Mouse (Mus musculus): ENCODE data around the gene Enox1.

The Enox1 gene

GRCm38 (mm10) chr14:77456066-77456465 is 299.5 kb downstream of the Enox1 start:
- in situ Hi-C loops (cut with MboI), result no loop called here

- in situ Hi-C loops (cut with MboI), result no loop called here
Measured at GRCm38 (mm10) chr14:77456876-77457275, 300.3 kb downstream of the Enox1 start.

GRCm38 (mm10) chr14:77458217-77458616 is 301.7 kb downstream of the Enox1 start:
- in situ Hi-C loops (cut with MboI), result no loop called here

GRCm38 (mm10) chr14:77463919-77464318 is 307.4 kb downstream of the Enox1 start:
- in situ Hi-C loops (cut with MboI), result no loop called here

- in situ Hi-C loops (cut with MboI), result no loop called here
Measured at GRCm38 (mm10) chr14:77464782-77465181, 308.2 kb downstream of the Enox1 start.

GRCm38 (mm10) chr14:77470577-77470976 is 314.0 kb downstream of the Enox1 start:
- in situ Hi-C loops (cut with MboI), result no loop called here

GRCm38 (mm10) chr14:77473501-77473900 is 316.9 kb downstream of the Enox1 start:
- in situ Hi-C loops (cut with MboI), result no loop called here

- in situ Hi-C loops (cut with MboI), result no loop called here
Measured at GRCm38 (mm10) chr14:77474026-77474425, 317.5 kb downstream of the Enox1 start.

GRCm38 (mm10) chr14:77475134-77475820 is 318.7 kb downstream of the Enox1 start:
- in situ Hi-C loops (cut with MboI), result no loop called here

- in situ Hi-C loops (cut with MboI), result no loop called here
Measured at GRCm38 (mm10) chr14:77477704-77478103, 321.1 kb downstream of the Enox1 start.

- in situ Hi-C loops (cut with MboI), result no loop called here
Measured at GRCm38 (mm10) chr14:77478210-77478609, 321.6 kb downstream of the Enox1 start.

- in situ Hi-C loops (cut with MboI), result no loop called here
Measured at GRCm38 (mm10) chr14:77478692-77479091, 322.1 kb downstream of the Enox1 start.

- in situ Hi-C loops (cut with MboI), result no loop called here
Measured at GRCm38 (mm10) chr14:77483076-77483475, 326.5 kb downstream of the Enox1 start.

- in situ Hi-C loops (cut with MboI), result no loop called here
Measured at GRCm38 (mm10) chr14:77484951-77485447, 328.4 kb downstream of the Enox1 start.

GRCm38 (mm10) chr14:77490699-77491098 is 334.1 kb downstream of the Enox1 start:
- in situ Hi-C loops (cut with MboI), result no loop called here

- in situ Hi-C loops (cut with MboI), result no loop called here
Measured at GRCm38 (mm10) chr14:77491731-77492130, 335.2 kb downstream of the Enox1 start.

GRCm38 (mm10) chr14:77499996-77500581 is 343.5 kb downstream of the Enox1 start:
- in situ Hi-C loops (cut with MboI), result no loop called here

- in situ Hi-C loops (cut with MboI), result no loop called here
Measured at GRCm38 (mm10) chr14:77504458-77505135, 348.0 kb downstream of the Enox1 start.

- in situ Hi-C loops (cut with MboI), result no loop called here
Measured at GRCm38 (mm10) chr14:77506341-77506740, 349.8 kb downstream of the Enox1 start.

GRCm38 (mm10) chr14:77508036-77508435 is 351.5 kb downstream of the Enox1 start:
- in situ Hi-C loops (cut with MboI), result no loop called here

GRCm38 (mm10) chr14:77509042-77509441 is 352.5 kb downstream of the Enox1 start:
- in situ Hi-C loops (cut with MboI), result no loop called here

- in situ Hi-C loops (cut with MboI), result no loop called here
Measured at GRCm38 (mm10) chr14:77509924-77510323, 353.4 kb downstream of the Enox1 start.

Data from mature B cell (primary cell).